Mouse (Mus musculus) liver, postnatal 0 days (tissue): ENCODE measurements at regions not wholly inside any gene's neighbourhood (a gene's known extent, or its start where the extent isn't known, plus 50 kb on each side); places are given as distances from the start of the nearest gene placed in this dataset.

ENCODE experiments used
- CTCF ChIP-seq: sonication (generic); IDR thresholded peaks from 2 replicates; pipeline ENCODE4 v1.5.1; 2016; ENCODE audit warnings: antibody characterized with exemption, low read depth
- EP300 ChIP-seq: IDR thresholded peaks from 2 replicates; pipeline ENCODE4 v1.6.1; 2016; ENCODE audit warnings: antibody characterized with exemption, low read depth, mild to moderate bottlenecking

- TF ChIP-seq EP300 (no peak), CTCF (no peak)
Measured at GRCm38 (mm10) chr9:85450877-85451276, 123.7 kb upstream of the Tent5a start.
